Mouse (Mus musculus): ENCODE measurements around the gene Vps37c. TPM values are rescaled to one million over a fixed set of nuclear protein-coding genes. Genes with fewer than 3 reads are reported as not detected.

Vps37c gene
- polyA plus RNA-seq, 1 experiment from 2014 or later, result 35.9 TPM

Other genes starting within 250 kb of the Vps37c start
- 0.68 and 1.4 TPM in 2 replicates for gene Lrrc10b, start 231.3 kb upstream of the Vps37c start, polyA plus RNA-seq (2014; fragmentation: Nextera tagmentation; extraction: Ambion mirVana)
- gene Ppp1r32, start 205.8 kb upstream of the Vps37c start, polyA plus RNA-seq (2014; fragmentation: Nextera tagmentation; extraction: Ambion mirVana), result 0.45 and 2.5 TPM in 2 replicates
- 50.9 TPM in 2 replicates for gene Cpsf7, start 163.5 kb upstream of the Vps37c start, polyA plus RNA-seq (2014; fragmentation: Nextera tagmentation; extraction: Ambion mirVana)
- gene Sdhaf2, start 162.6 kb upstream of the Vps37c start, polyA plus RNA-seq (2014; fragmentation: Nextera tagmentation; extraction: Ambion mirVana), result 57.0 and 62.1 TPM in 2 replicates
- gene Tmem216, start 132.5 kb upstream of the Vps37c start, polyA plus RNA-seq (2014; fragmentation: Nextera tagmentation; extraction: Ambion mirVana), result 42.6 and 49.7 TPM in 2 replicates
- 17.8 and 20.7 TPM in 2 replicates for gene Cyb561a3, start 111.6 kb upstream of the Vps37c start, polyA plus RNA-seq (2014; fragmentation: Nextera tagmentation; extraction: Ambion mirVana)
- 30.8 and 34.1 TPM in 2 replicates for gene Tmem138, start 111.4 kb upstream of the Vps37c start, polyA plus RNA-seq (2014; fragmentation: Nextera tagmentation; extraction: Ambion mirVana)
- 349 and 405 TPM in 2 replicates for gene Ddb1, start 83.4 kb upstream of the Vps37c start, polyA plus RNA-seq (2014; fragmentation: Nextera tagmentation; extraction: Ambion mirVana)
- 13.9 and 15.4 TPM in 2 replicates for gene Tkfc, start 83.1 kb upstream of the Vps37c start, polyA plus RNA-seq (2014; fragmentation: Nextera tagmentation; extraction: Ambion mirVana)
- 1.5 and 1.8 TPM in 2 replicates for gene Vwce, start 54.5 kb upstream of the Vps37c start, polyA plus RNA-seq (2014; fragmentation: Nextera tagmentation; extraction: Ambion mirVana)
- gene Pga5, start 10.7 kb upstream of the Vps37c start, polyA plus RNA-seq (2014; fragmentation: Nextera tagmentation; extraction: Ambion mirVana), result 0.14 TPM in 1 of 2 replicates, not detected in the other
- 0.58 and 0.78 TPM in 2 replicates for gene Cd5, start 50.3 kb downstream of the Vps37c start, polyA plus RNA-seq (2014; fragmentation: Nextera tagmentation; extraction: Ambion mirVana)
- 0.07 TPM in 1 of 2 replicates, not detected in the other for gene Cd6, start 141.3 kb downstream of the Vps37c start, polyA plus RNA-seq (2014; fragmentation: Nextera tagmentation; extraction: Ambion mirVana)
- gene Slc15a3, start 151.0 kb downstream of the Vps37c start, polyA plus RNA-seq (2014; fragmentation: Nextera tagmentation; extraction: Ambion mirVana), result 0.84 and 1.3 TPM in 2 replicates
- gene Tmem132a, start 181.2 kb downstream of the Vps37c start, polyA plus RNA-seq (2014; fragmentation: Nextera tagmentation; extraction: Ambion mirVana), result 58.5 and 67.8 TPM in 2 replicates
- 131 and 137 TPM in 2 replicates for gene Tmem109, start 193.3 kb downstream of the Vps37c start, polyA plus RNA-seq (2014; fragmentation: Nextera tagmentation; extraction: Ambion mirVana)
- 41.9 and 46.1 TPM in 2 replicates for gene Prpf19, start 206.5 kb downstream of the Vps37c start, polyA plus RNA-seq (2014; fragmentation: Nextera tagmentation; extraction: Ambion mirVana)
- gene Zp1, start 231.9 kb downstream of the Vps37c start, polyA plus RNA-seq (2014; fragmentation: Nextera tagmentation; extraction: Ambion mirVana), result 0.17 TPM in 1 of 2 replicates, not detected in the other
- gene Ptgdr2, start 248.4 kb downstream of the Vps37c start, polyA plus RNA-seq (2014; fragmentation: Nextera tagmentation; extraction: Ambion mirVana), result 0.08 and 0.20 TPM in 2 replicates